Mouse (Mus musculus) heart, embryonic 15.5 days (tissue): ENCODE results near the gene Cep170. TPM values are rescaled to one million over a fixed set of nuclear protein-coding genes. Genes with fewer than 3 reads are reported as not detected.

Experiments used
- ATAC-seq: fragments of 200-750 bp; cut with Nextera tagmentation; replicated peaks from 2 replicates; pipeline ENCODE4 v1.8.0; 2017; ENCODE audit warnings: low read depth, moderate TSS enrichment; ENCODE audit not compliant: insufficient number of reproducible peaks, insufficient read depth, low FRiP score
- H3K27ac ChIP-seq: fragments of 300-500 bp; sonication (generic); 2 replicates; pipeline ENCODE4 v1.5.1; 2015; ENCODE audit warnings: mild to moderate bottlenecking, inconsistent platforms
- H3K27me3 ChIP-seq: fragments of 300-500 bp; sonication (generic); 2 replicates; pipeline ENCODE4 v1.6.1; 2015; ENCODE audit warnings: inconsistent platforms
- H3K36me3 ChIP-seq: fragments of 300-500 bp; sonication (generic); 2 replicates; pipeline ENCODE4 v1.6.1; 2015; ENCODE audit warnings: mild to moderate bottlenecking, inconsistent platforms
- H3K4me1 ChIP-seq: fragments of 300-500 bp; sonication (generic); replicated peaks from 2 replicates; pipeline ENCODE4 v1.6.1; 2015; ENCODE audit warnings: inconsistent platforms
- H3K4me2 ChIP-seq: fragments of 300-500 bp; sonication (generic); 2 replicates; pipeline ENCODE4 v1.6.1; 2015; ENCODE audit warnings: inconsistent platforms, mild to moderate bottlenecking, moderate library complexity
- H3K4me3 ChIP-seq: fragments of 300-500 bp; sonication (generic); 2 replicates; pipeline ENCODE4 v1.5.1; 2015; ENCODE audit warnings: mild to moderate bottlenecking, inconsistent platforms
- H3K9ac ChIP-seq: fragments of 300-500 bp; sonication (generic); 2 replicates; pipeline ENCODE4 v1.6.1; 2015; ENCODE audit warnings: mild to moderate bottlenecking, inconsistent platforms
- H3K9me3 ChIP-seq: fragments of 300-500 bp; sonication (generic); replicated peaks from 2 replicates; pipeline ENCODE4 v1.6.1; 2016; ENCODE audit warnings: inconsistent platforms
- WGBS: fragments of 180-500 bp; shearing (Covaris S2); methylation state at CpG from one replicate; pipeline ENCODE4 v1.1.7; 2015; ENCODE audit warnings: mixed read lengths; 5-methylcytosine and 5-hydroxymethylcytosine counted together
- polyA plus RNA-seq: library from polyadenylated mRNA; unstranded; fragments of >200 nt; fragmentation: Nextera tagmentation; extraction: Ambion mirVana; gene quantifications from 2 replicates; pipeline ENCODE4 v1.2.1, GENCODE M21; 2015

Cep170 gene
- polyA plus RNA-seq, 1 experiment from 2014 or later: 20.2 TPM

GRCm38 (mm10) chr1:176824611-176825010 lies 10.7 kb upstream of the Cep170 start:
- no peaks in the 10 kb centered on the region for H3K36me3 ChIP-seq
- peak overlapping the region; percentile 49; the same call in 1 of the 2 replicates for H3K27ac ChIP-seq
- no peak overlapping the region for H3K9ac ChIP-seq
- H3K4me1 ChIP-seq: peaks cover 34% of the 10 kb centered on the region
- no peak overlapping the region for H3K4me3 ChIP-seq
- H3K27me3 ChIP-seq: no peaks in the 10 kb centered on the region
- no peaks in the 10 kb centered on the region for H3K9me3 ChIP-seq
- no peak for ATAC-seq
- 75% methylated on average over 6 of the region's 6 CpGs for WGBS
- no peak overlapping the region for H3K4me2 ChIP-seq

GRCm38 (mm10) chr1:176823889-176824288 lies 10.0 kb upstream of the Cep170 start:
- peak overlapping the region; percentile 42 for H3K4me2 ChIP-seq
- no peaks in the 10 kb centered on the region for H3K9me3 ChIP-seq
- no peak for ATAC-seq
- 0 out of 2 replicates have a peak overlapping the region, but pooled peaks have one; percentile 2 for H3K4me3 ChIP-seq
- H3K27ac ChIP-seq: peak overlapping the region; percentile 49
- no peaks in the 10 kb centered on the region for H3K27me3 ChIP-seq
- 34% methylated on average over 8 of the region's 8 CpGs for WGBS
- H3K9ac ChIP-seq: no peak overlapping the region
- peaks cover 34% of the 10 kb centered on the region for H3K4me1 ChIP-seq
- no peaks in the 10 kb centered on the region for H3K36me3 ChIP-seq

DNA sequence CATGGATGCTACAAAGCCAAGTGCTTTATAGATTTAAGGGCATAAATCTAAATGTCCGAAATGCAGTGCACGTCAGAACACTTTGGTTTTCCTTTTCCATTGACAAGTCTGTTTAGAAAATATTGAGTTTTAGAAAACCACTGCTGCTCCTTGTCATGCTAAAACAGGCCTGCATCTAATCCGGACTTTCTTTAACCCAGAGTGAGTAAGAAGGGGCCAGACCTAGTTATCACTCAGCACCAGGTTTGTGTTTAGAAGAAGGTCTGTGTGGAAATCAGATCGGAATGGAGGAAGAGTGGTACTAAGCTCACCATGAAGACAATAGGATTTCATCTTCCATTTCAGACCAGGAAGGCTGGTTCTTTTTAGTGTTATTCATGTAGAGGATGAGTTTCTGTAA lies 9.1 kb upstream of the Cep170 start:
- Histone ChIP-seq H3K36me3 (no peaks in the 10 kb centered on the region), H3K9me3 (no peaks in the 10 kb centered on the region), H3K4me2 (no peak overlapping the region), H3K27ac (no peak overlapping the region), H3K27me3 (no peaks in the 10 kb centered on the region), H3K4me3 (no peak overlapping the region), H3K4me1 (peaks cover 36% of the 10 kb centered on the region), H3K9ac (no peak overlapping the region)
- ATAC-seq: no peak
- WGBS: 67% methylated on average over 4 of the region's 4 CpGs

- no peak overlapping the region for H3K9ac ChIP-seq
- H3K36me3 ChIP-seq: no peaks in the 10 kb centered on the region
- H3K4me3 ChIP-seq: no peak overlapping the region
- WGBS: 7% methylated on average over 1 of the region's 1 CpGs
- H3K27me3 ChIP-seq: no peaks in the 10 kb centered on the region
- peak; percentile 65; the same call in 1 of the 2 replicates for ATAC-seq
- H3K4me1 ChIP-seq: peaks cover 38% of the 10 kb centered on the region
- no peaks in the 10 kb centered on the region for H3K9me3 ChIP-seq
- H3K27ac ChIP-seq: peak overlapping the region; percentile 15; the same call in 1 of the 2 replicates
- no peak overlapping the region for H3K4me2 ChIP-seq
These were observed 8.1 kb upstream of the Cep170 start for GRCm38 (mm10) chr1:176821929-176822328.

DNA sequence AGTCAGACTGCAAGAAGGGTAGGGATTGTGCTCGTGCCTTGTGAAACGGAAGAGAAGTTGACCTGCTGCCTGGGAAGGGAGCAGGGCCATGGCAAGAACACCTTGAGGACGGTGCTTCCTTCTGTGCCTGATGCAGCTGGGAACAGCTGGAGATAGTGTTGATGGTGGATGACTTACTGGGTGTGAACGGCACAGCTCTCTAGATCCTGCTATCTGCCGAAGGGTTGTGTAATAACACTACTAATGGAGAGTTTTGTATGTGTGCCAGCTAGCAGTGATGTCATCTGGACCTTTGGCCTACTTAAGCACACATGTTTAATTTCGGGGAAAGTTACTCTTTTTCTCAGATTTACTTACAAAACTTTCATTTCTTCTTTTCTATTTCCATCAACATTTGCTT lies 4.9 kb upstream of the Cep170 start:
- Histone ChIP-seq H3K27me3 (no peaks in the 10 kb centered on the region), H3K4me2 (no peak overlapping the region), H3K4me1 (peaks cover 32% of the 10 kb centered on the region), H3K36me3 (no peaks in the 10 kb centered on the region), H3K9ac (no peak overlapping the region), H3K27ac (peak overlapping the region; percentile 54), H3K4me3 (no peak overlapping the region), H3K9me3 (no peaks in the 10 kb centered on the region)
- 28% methylated on average over 6 of the region's 6 CpGs for WGBS
- no peak for ATAC-seq

GRCm38 (mm10) chr1:176818147-176818546 lies 4.3 kb upstream of the Cep170 start:
- H3K4me1 ChIP-seq: peaks cover 28% of the 10 kb centered on the region
- H3K9ac ChIP-seq: no peak overlapping the region
- H3K27ac ChIP-seq: peak overlapping the region; percentile 54; the same call in 1 of the 2 replicates
- no peaks in the 10 kb centered on the region for H3K9me3 ChIP-seq
- no peaks in the 10 kb centered on the region for H3K36me3 ChIP-seq
- H3K27me3 ChIP-seq: no peaks in the 10 kb centered on the region
- H3K4me2 ChIP-seq: no peak overlapping the region
- no peak for ATAC-seq
- no peak overlapping the region for H3K4me3 ChIP-seq
- 57% methylated on average over 2 of the region's 2 CpGs for WGBS

DNA sequence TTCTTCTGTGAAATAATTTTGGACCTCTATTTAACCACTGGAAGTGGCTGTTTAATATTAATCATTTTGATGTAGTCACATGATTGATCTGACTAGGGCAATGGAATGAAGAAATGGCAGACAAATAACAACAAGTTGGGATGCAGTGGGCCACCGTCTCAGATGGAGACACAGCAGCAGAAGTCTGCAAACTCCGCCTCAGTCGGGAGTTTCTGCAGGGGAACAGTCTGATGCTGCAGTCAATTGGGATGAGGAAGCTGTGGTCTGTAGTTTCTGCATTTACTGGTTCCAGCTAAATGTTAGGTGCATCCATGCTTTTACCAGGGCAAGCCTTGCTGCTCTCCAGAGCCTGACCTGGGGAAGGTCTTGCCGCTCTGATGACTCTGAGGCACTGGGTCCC lies 2.9 kb upstream of the Cep170 start:
- 80% methylated on average over 4 of the region's 4 CpGs for WGBS
- no peak for ATAC-seq

GRCm38 (mm10) chr1:176814591-176815062 lies 760 bp upstream of the Cep170 start, which contains the start of gene Sdccag8:
Sdccag8 (plus strand) TSS chr1:176814660.
- Histone ChIP-seq H3K4me1 (peaks cover 21% of the 10 kb centered on the region), H3K27me3 (no peaks in the 10 kb centered on the region), H3K4me2 (peak within 1 kb of the TSS; percentile 68), H3K36me3 (no peaks in the 10 kb centered on the region), H3K4me3 (peak within 1 kb of the TSS; percentile 92), H3K9ac (peak within 1 kb of the TSS; percentile 87), H3K27ac (peak within 1 kb of the TSS; percentile 98), H3K9me3 (no peaks in the 10 kb centered on the region)
- ATAC-seq: peak; percentile 94
- under 1% methylated on average over 25 of the region's 25 CpGs for WGBS

More for the DNA sequence above, 2.9 kb upstream of the Cep170 start:
- Histone ChIP-seq H3K4me2 (no peak overlapping the region), H3K27ac (no peak overlapping the region), H3K9ac (no peak overlapping the region), H3K4me3 (no peak overlapping the region), H3K36me3 (no peaks in the 10 kb centered on the region), H3K9me3 (no peaks in the 10 kb centered on the region), H3K27me3 (no peaks in the 10 kb centered on the region), H3K4me1 (peaks cover 24% of the 10 kb centered on the region)

- peaks cover 19% of the 10 kb centered on the region for H3K4me1 ChIP-seq
- H3K36me3 ChIP-seq: no peaks in the 10 kb centered on the region
- peak overlapping the region; percentile 92 for H3K4me3 ChIP-seq
- ATAC-seq: peak; percentile 45
- no peaks in the 10 kb centered on the region for H3K9me3 ChIP-seq
- H3K4me2 ChIP-seq: peak overlapping the region; percentile 68
- H3K9ac ChIP-seq: peak overlapping the region; percentile 87
- no peaks in the 10 kb centered on the region for H3K27me3 ChIP-seq
- under 1% methylated on average over 68 of the region's 75 CpGs for WGBS
- peak overlapping the region; percentile 98 for H3K27ac ChIP-seq
These were observed 403 bp downstream of the Cep170 start for GRCm38 (mm10) chr1:176813292-176814035.

- H3K9me3 ChIP-seq: no peaks in the 10 kb centered on the region
- H3K4me2 ChIP-seq: peak overlapping the region; percentile 68
- no peaks in the 10 kb centered on the region for H3K27me3 ChIP-seq
- H3K36me3 ChIP-seq: no peaks in the 10 kb centered on the region
- ATAC-seq: no peak
- peak overlapping the region; percentile 92 for H3K4me3 ChIP-seq
- peak overlapping the region; percentile 87 for H3K9ac ChIP-seq
- peaks cover 14% of the 10 kb centered on the region for H3K4me1 ChIP-seq
- 12% methylated on average over 11 of the region's 11 CpGs for WGBS
- peak overlapping the region; percentile 98 for H3K27ac ChIP-seq
These were observed 1.2 kb downstream of the Cep170 start for GRCm38 (mm10) chr1:176812491-176813291.

DNA sequence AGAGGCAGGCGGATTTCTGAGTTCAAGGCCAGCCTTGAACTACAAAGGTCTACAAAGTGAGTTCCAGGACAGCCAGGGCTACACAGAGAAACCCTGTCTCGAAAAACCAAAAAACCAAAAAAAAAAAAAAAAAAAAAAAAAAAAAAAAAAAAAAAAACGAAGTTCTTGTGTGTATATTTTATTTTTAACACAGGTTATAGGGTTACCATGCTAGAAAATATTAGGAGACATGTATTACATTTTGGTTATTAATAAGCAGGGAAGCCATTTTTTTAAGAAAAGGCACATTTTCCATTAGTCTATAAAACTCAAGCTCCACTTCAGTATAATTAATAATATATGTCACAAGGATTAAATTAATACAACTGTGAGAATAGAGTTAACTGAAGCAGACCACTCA lies 2.0 kb downstream of the Cep170 start:
- Histone ChIP-seq H3K9me3 (no peaks in the 10 kb centered on the region), H3K4me2 (peak overlapping the region; percentile 68), H3K4me1 (peaks cover 16% of the 10 kb centered on the region), H3K27me3 (no peaks in the 10 kb centered on the region), H3K4me3 (peak overlapping the region; percentile 92), H3K9ac (no peak overlapping the region), H3K27ac (peak overlapping the region; percentile 98; the same call in 1 of the 2 replicates), H3K36me3 (no peaks in the 10 kb centered on the region)
- 69% methylated on average over 3 of the region's 3 CpGs for WGBS
- ATAC-seq: no peak
